Mouse (Mus musculus) MEL (cell line): ENCODE measurements around the gene Washc1. TPM values are rescaled to one million over a fixed set of nuclear protein-coding genes. Genes with fewer than 3 reads are reported as not detected.
A peak's percentile ranks its signal among the peaks of the same experiment; 100 is the strongest.

ENCODE experiments used
- DNase-seq: peaks from one replicate; pipeline ENCODE4 v3.0.0; 2011; ENCODE audit warnings: low read depth, low spot score
- H3K27ac ChIP-seq: 2 replicates; pipeline ENCODE4 v1.5.1; 2012; ENCODE audit warnings: low read depth, mild to moderate bottlenecking, control low read depth, low read length, moderate library complexity; ENCODE audit not compliant: control insufficient read depth
- H3K27me3 ChIP-seq, 2 experiments: fragments of 150-350 bp in 1 of 2; sonication (generic) in 1 of 2; 2 replicates each; pipeline ENCODE4 v1.6.1; 2012; ENCODE audit warnings: low read length in 2 of 2, mild to moderate bottlenecking in 2 of 2, improper control_type of control experiment in 1 of 2, moderate library complexity in 1 of 2; ENCODE audit not compliant: insufficient read depth in 2 of 2, control insufficient read depth in 1 of 2
- H3K36me3 ChIP-seq, 2 experiments: 2 replicates each; pipeline ENCODE4 v1.6.1; 2012 to 2014; ENCODE audit warnings: low read length in 2 of 2, improper control_type of control experiment in 1 of 2, inconsistent platforms in 1 of 2, mild to moderate bottlenecking in 1 of 2; ENCODE audit not compliant: insufficient read depth in 2 of 2, control insufficient read depth in 1 of 2
- H3K4me1 ChIP-seq, 2 experiments: fragments of 150-350 bp in 1 of 2; sonication (generic) in 1 of 2; 2 replicates each; pipeline ENCODE4 v1.6.1; 2012; ENCODE audit warnings: low read length in 2 of 2, improper control_type of control experiment in 1 of 2, mild to moderate bottlenecking in 1 of 2; ENCODE audit not compliant: insufficient read depth in 2 of 2, control insufficient read depth in 1 of 2
- H3K4me3 ChIP-seq, 2 experiments: fragments of 150-350 bp in 1 of 2; sonication (generic) in 1 of 2; 2 replicates each; pipeline ENCODE4 v1.5.1; 2012; ENCODE audit warnings: low read depth in 2 of 2, low read length in 2 of 2, mild to moderate bottlenecking in 2 of 2, moderate library complexity in 2 of 2, control low read depth in 1 of 2, improper control_type of control experiment in 1 of 2; ENCODE audit not compliant: control insufficient read depth in 1 of 2, insufficient read depth in 1 of 2
- H3K79me2 ChIP-seq: 2 replicates; pipeline ENCODE4 v1.6.1; 2012; ENCODE audit warnings: mild to moderate bottlenecking, low read length, moderate library complexity; ENCODE audit not compliant: control insufficient read depth, poor library complexity, insufficient read depth
- H3K9ac ChIP-seq: 2 replicates; pipeline ENCODE4 v1.6.1; 2012; ENCODE audit warnings: low read depth, mild to moderate bottlenecking, control low read depth, low read length, moderate library complexity; ENCODE audit not compliant: control insufficient read depth, poor library complexity, severe bottlenecking
- H3K9me3 ChIP-seq: fragments of 150-350 bp; sonication (generic); replicated peaks from 2 replicates; pipeline ENCODE4 v1.6.1; 2012; ENCODE audit warnings: mild to moderate bottlenecking, low read length, improper control_type of control experiment, moderate library complexity; ENCODE audit not compliant: insufficient read depth
- BHLHE40 ChIP-seq: IDR thresholded peaks from 2 replicates; pipeline ENCODE4 v1.6.1; 2012; ENCODE audit warnings: low read depth, mild to moderate bottlenecking, inconsistent platforms, low read length, improper control_type of control experiment, borderline replicate concordance
- CTCF ChIP-seq, 3 experiments: IDR thresholded peaks in 2 of 3; conservative IDR thresholded peaks in 1 of 3; 2 replicates each; pipeline ENCODE4 v1.5.1; 2011 to 2012; ENCODE audit warnings: low read length in 3 of 3, low read depth in 2 of 3, mild to moderate bottlenecking in 2 of 3, improper control_type of control experiment in 1 of 3, inconsistent platforms in 1 of 3, mixed read lengths in 1 of 3, moderate library complexity in 1 of 3; ENCODE audit not compliant: control insufficient read depth in 1 of 3, insufficient read depth in 1 of 3, poor library complexity in 1 of 3, severe bottlenecking in 1 of 3
- ELF1 ChIP-seq: IDR thresholded peaks from 2 replicates; pipeline ENCODE4 v1.6.1; 2014; ENCODE audit warnings: low read depth, mild to moderate bottlenecking, inconsistent platforms, low read length, improper control_type of control experiment, moderate library complexity
- EP300 ChIP-seq, 2 experiments: IDR thresholded peaks; 2 replicates each; pipeline ENCODE4 v1.6.1; 2011; ENCODE audit warnings: improper control_type of control experiment in 2 of 2, low read length in 2 of 2, low read depth in 1 of 2, mild to moderate bottlenecking in 1 of 2
- GATA1 ChIP-seq: IDR thresholded peaks from 2 replicates; pipeline ENCODE4 v1.6.1; 2011; ENCODE audit warnings: low read depth, low read length, improper control_type of control experiment
- MAZ ChIP-seq: IDR thresholded peaks from 2 replicates; pipeline ENCODE4 v1.6.1; 2012; ENCODE audit warnings: low read depth, mild to moderate bottlenecking, inconsistent platforms, low read length, improper control_type of control experiment
- MXI1 ChIP-seq: IDR thresholded peaks from 2 replicates; pipeline ENCODE4 v1.6.1; 2011; ENCODE audit warnings: mild to moderate bottlenecking, low read depth, low read length, improper control_type of control experiment
- MYB ChIP-seq: IDR thresholded peaks from 2 replicates; pipeline ENCODE4 v1.6.1; 2011; ENCODE audit warnings: mild to moderate bottlenecking, low read depth, low read length, improper control_type of control experiment
- MYC ChIP-seq: IDR thresholded peaks from 2 replicates; pipeline ENCODE4 v1.6.1; 2011; ENCODE audit warnings: low read depth, mild to moderate bottlenecking, low read length, improper control_type of control experiment, moderate library complexity
- NELFE ChIP-seq: IDR thresholded peaks from 2 replicates; pipeline ENCODE4 v1.6.1; 2011; ENCODE audit warnings: low read depth, low read length, improper control_type of control experiment
- POLR2AphosphoS2 ChIP-seq: IDR thresholded peaks from 2 replicates; pipeline ENCODE4 v1.6.1; 2011; ENCODE audit warnings: low read length, improper control_type of control experiment
- POLR2AphosphoS5 ChIP-seq: IDR thresholded peaks from 2 replicates; pipeline ENCODE4 v1.6.1; 2012; ENCODE audit warnings: low read depth, borderline replicate concordance, mild to moderate bottlenecking, inconsistent platforms, low read length, moderate library complexity, mixed read lengths
- RAD21 ChIP-seq: IDR thresholded peaks from 2 replicates; pipeline ENCODE4 v1.6.1; 2011; ENCODE audit warnings: mild to moderate bottlenecking, low read depth, low read length, improper control_type of control experiment
- SIN3A ChIP-seq: IDR thresholded peaks from 2 replicates; pipeline ENCODE4 v1.6.1; 2012; ENCODE audit warnings: low read length, improper control_type of control experiment, inconsistent platforms
- SMC3 ChIP-seq: IDR thresholded peaks from 2 replicates; pipeline ENCODE4 v1.6.1; 2011; ENCODE audit warnings: low read depth, low read length, improper control_type of control experiment
- TBP ChIP-seq: IDR thresholded peaks from 2 replicates; pipeline ENCODE4 v1.8.0; 2011; ENCODE audit warnings: low read depth, low read length, improper control_type of control experiment
- TCF12 ChIP-seq: IDR thresholded peaks from 2 replicates; pipeline ENCODE4 v1.6.1; 2014; ENCODE audit warnings: low read depth, mild to moderate bottlenecking, inconsistent platforms, low read length, improper control_type of control experiment, moderate library complexity
- UBTF ChIP-seq: IDR thresholded peaks from 2 replicates; pipeline ENCODE4 v1.6.1; 2012; ENCODE audit warnings: low read depth, mild to moderate bottlenecking, inconsistent platforms, low read length, improper control_type of control experiment, moderate library complexity, borderline replicate concordance; ENCODE audit not compliant: insufficient read depth
- USF1 ChIP-seq: IDR thresholded peaks from 2 replicates; pipeline ENCODE4 v1.6.1; 2014; ENCODE audit warnings: low read depth, mild to moderate bottlenecking, inconsistent platforms, low read length, improper control_type of control experiment, moderate library complexity
- ZNF384 ChIP-seq: IDR thresholded peaks from 2 replicates; pipeline ENCODE4 v1.6.1; 2012; ENCODE audit warnings: low read depth, mild to moderate bottlenecking, inconsistent platforms, low read length, improper control_type of control experiment
- polyA plus RNA-seq, 2 experiments: library from polyadenylated mRNA; stranded (reverse) in 1 of 2; unstranded in 1 of 2; fragments of >175 nt in 1 of 2; fragments of >200 nt in 1 of 2; gene quantifications; 2 replicates each; pipeline versions ENCODE4 v1.2.1 to v1.2.4; 2012; ENCODE audit warnings: low replicate concordance in 2 of 2, low read depth in 1 of 2; ENCODE audit not compliant: insufficient read length in 2 of 2, insufficient read depth in 1 of 2, missing spikeins in 1 of 2
- total RNA-seq: library from RNA; depleted of rRNA; stranded (reverse); fragments of 300-350 nt; gene quantifications from 2 replicates; pipeline ENCODE4 v1.2.3, GENCODE M21; 2012

The Washc1 gene
- total and polyA plus RNA-seq, 3 experiments, result 37.0 to 58.6 TPM; not detected in 1

GRCm38 (mm10) chr17:66077437-66077850 is 33.9 kb upstream of the Washc1 start:
- TF ChIP-seq MYC, result 0 out of 2 replicates have a peak, but pooled peaks have one; percentile 9
- no peak for TF ChIP-seq UBTF
- TF ChIP-seq TBP, result peak; percentile 74
- 0 out of 2 replicates have a peak, but pooled peaks have one; percentile 5 for TF ChIP-seq GATA1
- no peak for TF ChIP-seq POLR2AphosphoS5
- no peak for TF ChIP-seq POLR2AphosphoS2
- no peak for TF ChIP-seq BHLHE40
- TF ChIP-seq MYB, result peak; percentile 66; the same call in 1 of the 2 replicates
- peak in 1 of 2 experiments; percentile 15; a peak in 1 of 4 replicates for TF ChIP-seq EP300 (IDR thresholded peaks at IDR 0.05; ENCODE audit: low read depth in 1 of 2, low read length in 2 of 2)
- TF ChIP-seq NELFE, result no peak
- TF ChIP-seq SIN3A, result no peak
- TF ChIP-seq ELF1, result no peak
- TF ChIP-seq RAD21, result no peak
- TF ChIP-seq MAZ, result no peak
- peak; percentile 70 for DNase-seq
- H3K4me3 ChIP-seq, result peak overlapping the region; percentile 76 to 95
- peaks cover 9 to 15% of the 10 kb centered on the region in 2 experiments for H3K4me1 ChIP-seq
- H3K9ac ChIP-seq, result peak overlapping the region; percentile 86
- peaks cover 33% of the 10 kb centered on the region for H3K79me2 ChIP-seq
- no peaks in the 10 kb centered on the region for H3K27me3 ChIP-seq
- no peaks in the 10 kb centered on the region for H3K9me3 ChIP-seq
- H3K27ac ChIP-seq, result peak overlapping the region; percentile 75
- H3K36me3 ChIP-seq, result peaks cover 18 to 46% of the 10 kb centered on the region in 2 experiments

GRCm38 (mm10) chr17:66084486-66084885 is 26.9 kb upstream of the Washc1 start:
- no peak overlapping the region for H3K27ac ChIP-seq
- DNase-seq, result peak; percentile 60
- peaks cover 18 to 47% of the 10 kb centered on the region in 2 experiments for H3K36me3 ChIP-seq
- H3K79me2 ChIP-seq, result no peaks in the 10 kb centered on the region; the same call in 1 of the 2 replicates
- no peaks in the 10 kb centered on the region for H3K9me3 ChIP-seq
- H3K4me3 ChIP-seq, result no peak overlapping the region
- H3K4me1 ChIP-seq, result no peaks in the 10 kb centered on the region; a peak in 2 of 4 replicates
- TF ChIP-seq NELFE, result no peak
- 0 out of 2 replicates have a peak, but pooled peaks have one; percentile 22 for TF ChIP-seq GATA1
- TF ChIP-seq POLR2AphosphoS2, result no peak
- TF ChIP-seq SMC3, result peak; percentile 37
- TF ChIP-seq TCF12, result no peak
- TF ChIP-seq MXI1, result 0 out of 2 replicates have a peak, but pooled peaks have one; percentile 25
- peak in 2 of 3 experiments; percentile 28 to 37; a peak in 4 of 6 replicates for TF ChIP-seq CTCF (IDR thresholded peaks at IDR 0.05 in 2 of 3, conservative IDR thresholded peaks at IDR 0.05 in 1 of 3; ENCODE audit: control insufficient read depth in 1 of 3, insufficient read depth in 1 of 3, low read depth in 2 of 3, low read length in 3 of 3, poor library complexity in 1 of 3, severe bottlenecking in 1 of 3)
- no peak for TF ChIP-seq UBTF
- peak; percentile 74 for TF ChIP-seq ZNF384
- no peak for TF ChIP-seq USF1
- TF ChIP-seq SIN3A, result peak; percentile 13; the same call in 1 of the 2 replicates
- no peak for TF ChIP-seq EP300 (IDR thresholded peaks at IDR 0.05; ENCODE audit: low read depth in 1 of 2, low read length in 2 of 2)
- TF ChIP-seq MAZ, result no peak
- TF ChIP-seq RAD21, result peak; percentile 13
- no peaks in the 10 kb centered on the region for H3K27me3 ChIP-seq
- no peak overlapping the region for H3K9ac ChIP-seq
